7 mouse cellular contexts compared by ENCODE assay signal in genomic region chr15:85981768-85982415, GRCm38 (mm10). TPM values are rescaled to one million over a fixed set of nuclear protein-coding genes. Genes with fewer than 3 reads are reported as not detected.
DNase-seq lines count a peak whose midpoint lies in the region; ATAC-seq lines count a peak whose summit lies in the region.

No protein-coding gene starts in this region.

- H3K36me3 ChIP-seq in forebrain, embryonic 12.5 days (replicated peaks), result peaks cover 3% of the 10 kb centered on the region; the same call in 1 of the 2 replicates

- no peak overlapping the region for H3K4me2 ChIP-seq in forebrain, embryonic 12.5 days

- H3K9ac ChIP-seq in forebrain, embryonic 12.5 days, result no peak overlapping the region

- no peak for ATAC-seq in forebrain, embryonic 12.5 days (ENCODE audit: low FRiP score)

- DNase-seq in CD4-positive, CD25-positive, alpha-beta regulatory T cell, adult 2 months (ENCODE audit: low read depth, low spot score), result peak; percentile 92
- DNase-seq in ZHBTc4 (ENCODE audit: low read depth, low spot score) (peak; percentile 85), liver (peak; percentile 63)
- peak; percentile 48 for DNase-seq in spleen, adult 12 weeks (ENCODE audit: low spot score)
- no peak for DNase-seq in urinary bladder, postnatal 10 days (ENCODE audit: low spot score)
- DNase-seq in retina, postnatal 1 day, result no peak

- WGBS in forebrain, embryonic 12.5 days, result 67% methylated on average over 11 of the region's 11 CpGs

- H3K27ac ChIP-seq in forebrain, embryonic 12.5 days, result no peak overlapping the region

- no peaks in the 10 kb centered on the region for H3K27me3 ChIP-seq in forebrain, embryonic 12.5 days

- H3K9me3 ChIP-seq in forebrain, embryonic 12.5 days, result no peaks in the 10 kb centered on the region

- no peak overlapping the region for H3K4me3 ChIP-seq in forebrain, embryonic 12.5 days (replicated peaks)

- H3K4me1 ChIP-seq in forebrain, embryonic 12.5 days, result peaks cover 21% of the 10 kb centered on the region

RNA-seq across cellular contexts. Expression of gene Celsr1, which starts 51.7 kb away (rescaled TPM):
- polyA plus RNA-seq in forebrain, embryonic 12.5 days (2016; fragmentation: Nextera tagmentation; extraction: Ambion mirVana), result 7.3 and 7.9 TPM in 2 replicates

Comparison
In these comparisons a context has a peak if more than half of its experiments do, and no peak if none do; other contexts are left out.
1. DNase-seq: peak in CD4-positive, CD25-positive, alpha-beta regulatory T cell, adult 2 months (single experiment), ZHBTc4 (single experiment), liver (single experiment) and spleen, adult 12 weeks (single experiment); none in urinary bladder, postnatal 10 days (single experiment) and retina, postnatal 1 day (single experiment).